Mouse (Mus musculus) embryonic fibroblast, embryonic 13.5 days (primary cell): ENCODE measurements at regions not wholly inside any gene's neighbourhood (a gene's known extent, or its start where the extent isn't known, plus 50 kb on each side); places are given as distances from the start of the nearest gene placed in this dataset.

Experiments
- H3K27ac ChIP-seq: 2 replicates; pipeline ENCODE4 v1.5.1; 2012; ENCODE audit warnings: low read length, control low read depth, inconsistent platforms; ENCODE audit not compliant: insufficient read depth
- H3K4me1 ChIP-seq: 2 replicates; pipeline ENCODE4 v1.6.1; 2011; ENCODE audit warnings: low read length; ENCODE audit not compliant: control insufficient read depth, insufficient read depth
- H3K4me3 ChIP-seq: 2 replicates; pipeline ENCODE4 v1.5.1; 2011; ENCODE audit warnings: mild to moderate bottlenecking, control low read depth, low read length; ENCODE audit not compliant: insufficient read depth
- CTCF ChIP-seq: IDR thresholded peaks from 2 replicates; pipeline ENCODE4 v1.5.1; 2011; ENCODE audit warnings: mild to moderate bottlenecking, control low read depth, low read length, moderate library complexity, borderline replicate concordance; ENCODE audit not compliant: insufficient read depth
- POLR2A ChIP-seq: IDR thresholded peaks from 2 replicates; pipeline ENCODE4 v1.6.1; 2011; ENCODE audit warnings: low read depth, mild to moderate bottlenecking, control low read depth, low read length, moderate library complexity

GRCm38 (mm10) chr13:107891946-107892345 lies 152.3 kb upstream of the Smim15 start:
- H3K4me1 ChIP-seq: peaks cover 4% of the 10 kb centered on the region; the same call in 1 of the 2 replicates
- peak overlapping the region; percentile 97 for H3K27ac ChIP-seq
- peak overlapping the region; percentile 63 for H3K4me3 ChIP-seq
- TF ChIP-seq POLR2A (no peak; the same call in 1 of the 2 replicates), CTCF (no peak)

DNA sequence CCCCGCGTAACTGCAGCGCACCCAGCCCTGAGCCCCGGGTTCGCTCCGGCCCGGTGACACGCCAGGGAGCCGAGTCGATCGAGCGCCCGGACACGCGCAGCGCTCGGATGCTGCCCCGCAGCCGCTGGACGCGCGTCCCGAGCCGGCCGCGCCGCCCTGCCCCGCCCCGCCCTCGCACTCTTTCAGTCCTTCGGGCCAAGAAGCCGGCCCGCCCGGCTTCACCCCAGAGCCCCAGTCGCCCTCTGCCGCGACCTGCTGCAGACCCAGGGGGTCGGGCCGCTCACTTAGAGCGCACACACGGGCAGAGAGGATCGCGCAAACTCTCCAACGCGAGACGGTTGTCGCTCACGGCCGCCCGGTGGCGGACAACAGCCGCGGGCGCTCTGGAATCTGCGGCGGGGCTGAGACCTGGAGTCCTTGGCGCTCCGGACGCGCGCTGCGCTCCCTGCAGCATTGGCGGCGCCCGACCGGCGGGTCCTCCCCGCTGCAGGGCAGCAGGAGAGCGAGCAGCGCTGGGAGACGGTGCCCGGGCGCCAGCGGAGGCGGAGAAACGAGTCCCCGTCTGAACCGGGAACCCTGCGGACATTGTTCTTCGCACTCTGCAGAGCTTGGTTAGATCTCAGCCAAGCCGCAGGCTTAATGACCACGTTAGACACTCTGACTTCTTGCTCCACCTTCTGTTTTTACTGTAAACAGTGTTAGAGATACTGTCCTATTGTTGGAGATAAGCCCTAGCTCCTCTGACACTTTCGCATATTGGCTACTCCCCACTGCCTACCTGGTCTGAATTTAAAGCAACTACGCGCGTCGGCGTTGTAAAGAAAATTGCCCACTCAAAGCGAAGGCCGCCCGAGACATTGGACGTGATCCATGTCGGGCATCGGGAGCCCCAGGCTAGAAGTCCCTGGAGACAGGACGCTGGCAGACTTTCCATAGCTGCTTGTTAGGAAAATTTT lies 153.1 kb upstream of the Smim15 start:
- Histone ChIP-seq H3K4me1 (peaks cover 4% of the 10 kb centered on the region; the same call in 1 of the 2 replicates), H3K4me3 (peak overlapping the region; percentile 63), H3K27ac (peak overlapping the region; percentile 97)
- no peak for TF ChIP-seq CTCF
- peak; percentile 15 for TF ChIP-seq POLR2A

- H3K4me3 ChIP-seq: peak overlapping the region; percentile 63
- TF ChIP-seq POLR2A (peak; percentile 90), CTCF (no peak)
- peaks cover 4% of the 10 kb centered on the region; the same call in 1 of the 2 replicates for H3K4me1 ChIP-seq
- H3K27ac ChIP-seq: peak overlapping the region; percentile 97
These were observed 154.0 kb upstream of the Smim15 start for GRCm38 (mm10) chr13:107889985-107890865.

- peaks cover 4% of the 10 kb centered on the region; the same call in 1 of the 2 replicates for H3K4me1 ChIP-seq
- peak overlapping the region; percentile 68 for H3K4me3 ChIP-seq
- H3K27ac ChIP-seq: peak overlapping the region; percentile 81
- TF ChIP-seq CTCF: no peak
- no peak for TF ChIP-seq POLR2A
These were observed 154.7 kb upstream of the Smim15 start for GRCm38 (mm10) chr13:107889588-107889984.

DNA sequence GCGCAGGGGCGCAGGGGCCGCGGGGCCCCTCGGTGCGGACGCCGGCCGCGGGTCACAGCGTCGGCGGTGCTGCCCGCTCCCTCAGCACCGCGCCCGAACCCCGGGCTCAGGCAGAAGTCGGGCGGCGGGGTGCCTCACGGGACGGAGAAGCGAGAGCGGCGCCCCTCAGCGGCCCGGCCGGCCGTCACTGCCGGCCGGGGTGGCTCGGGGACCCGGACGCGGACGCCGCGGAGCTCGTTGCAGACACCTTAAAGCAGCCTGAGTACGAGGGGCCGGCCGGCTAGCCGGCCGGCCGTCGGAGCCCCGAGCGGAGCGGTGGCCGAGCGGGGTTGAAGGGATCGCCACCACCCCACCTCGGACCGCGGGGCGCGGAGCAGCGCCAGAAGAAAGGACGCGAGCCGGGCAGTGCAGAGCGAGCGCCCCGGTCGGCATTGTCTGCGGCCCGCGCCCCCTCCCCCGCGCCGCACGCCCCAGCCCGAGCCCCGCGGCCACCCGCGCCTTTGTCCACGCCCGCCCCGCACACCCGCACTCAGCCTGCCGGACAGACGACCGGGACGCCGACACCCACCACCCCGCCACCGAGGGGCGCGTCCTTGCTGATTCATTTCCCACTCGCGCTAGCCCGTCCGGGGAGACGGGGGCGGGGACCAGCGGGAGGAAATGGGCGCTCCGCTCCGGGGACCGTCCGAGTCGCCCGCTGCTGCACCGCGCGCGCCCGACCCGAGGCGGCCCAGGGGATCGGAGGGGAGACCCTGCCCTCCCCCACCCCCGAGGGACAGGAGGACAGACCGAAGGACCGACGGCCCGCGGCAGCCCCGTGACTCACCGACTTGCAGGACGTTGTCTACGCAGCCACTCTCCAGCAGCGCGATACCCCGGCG lies 155.4 kb upstream of the Smim15 start:
- peak overlapping the region; percentile 98 for H3K4me3 ChIP-seq
- TF ChIP-seq CTCF: no peak
- no peak for TF ChIP-seq POLR2A
- H3K4me1 ChIP-seq: peaks cover 11% of the 10 kb centered on the region
- peak overlapping the region; percentile 90 for H3K27ac ChIP-seq

DNA sequence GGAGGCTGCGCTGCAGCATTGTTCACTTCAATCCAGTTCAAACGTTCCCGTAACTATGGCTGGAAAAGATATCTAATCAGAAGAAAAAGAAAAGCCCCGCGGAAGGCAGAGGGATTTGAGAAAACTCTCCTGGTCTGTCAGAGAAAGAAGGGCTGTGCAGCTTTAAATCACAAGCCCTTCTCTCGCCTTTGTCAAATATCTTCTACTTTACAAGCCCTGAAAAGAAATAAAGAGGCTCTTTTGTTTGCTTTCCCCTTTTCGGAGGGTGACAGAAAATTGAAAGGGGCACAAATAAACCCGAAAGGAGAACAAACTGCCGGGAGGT lies 156.1 kb upstream of the Smim15 start:
- Histone ChIP-seq H3K4me1 (peaks cover 11% of the 10 kb centered on the region), H3K4me3 (peak overlapping the region; percentile 98), H3K27ac (peak overlapping the region; percentile 90)
- TF ChIP-seq POLR2A (no peak), CTCF (no peak)

GRCm38 (mm10) chr13:107887366-107888230 lies 156.6 kb upstream of the Smim15 start:
- TF ChIP-seq CTCF (no peak), POLR2A (no peak)
- peak overlapping the region; percentile 98 for H3K4me3 ChIP-seq
- H3K4me1 ChIP-seq: peaks cover 11% of the 10 kb centered on the region
- peak overlapping the region; percentile 90 for H3K27ac ChIP-seq

DNA sequence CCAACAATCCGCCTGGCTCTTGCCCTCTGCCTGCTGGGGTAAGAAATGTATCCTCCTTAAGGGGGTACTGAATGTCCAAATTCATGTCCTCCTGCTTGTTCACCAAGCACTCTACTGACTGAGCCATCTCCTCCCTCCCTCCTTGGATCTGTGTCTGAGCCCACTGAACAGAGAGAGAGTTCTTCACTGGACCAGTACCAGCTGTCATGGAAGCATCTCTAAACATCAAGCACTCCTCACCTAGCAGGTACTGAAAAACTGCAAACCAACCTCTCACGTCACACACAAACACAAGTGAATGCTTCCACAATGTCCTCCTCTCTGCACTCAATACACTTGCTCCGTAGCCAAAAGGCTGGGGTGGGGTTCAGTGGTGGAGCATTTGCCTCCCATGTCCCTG lies 159.4 kb upstream of the Smim15 start:
- H3K4me1 ChIP-seq: peaks cover 12% of the 10 kb centered on the region
- no peak for TF ChIP-seq CTCF
- no peak for TF ChIP-seq POLR2A
- no peak overlapping the region for H3K27ac ChIP-seq
- no peak overlapping the region for H3K4me3 ChIP-seq

DNA sequence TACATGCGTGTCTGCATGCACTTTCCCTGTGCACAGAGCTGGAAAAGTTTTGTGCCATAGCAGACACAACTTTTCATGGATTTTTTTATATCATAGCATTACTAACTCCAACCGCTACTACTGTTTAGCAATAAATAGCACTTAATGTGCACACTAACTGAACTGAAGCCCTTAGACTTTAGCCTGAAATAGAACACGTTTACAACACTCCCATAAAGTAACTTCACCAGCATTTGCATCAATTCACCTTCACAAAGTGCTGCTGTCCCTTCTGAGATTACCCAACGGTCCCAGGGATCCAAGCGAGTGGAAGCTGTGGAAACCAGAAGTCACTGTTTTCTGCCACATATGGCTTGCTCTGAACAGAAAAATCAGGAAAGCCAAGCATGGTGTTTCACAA lies 161.9 kb upstream of the Smim15 start:
- TF ChIP-seq POLR2A (no peak), CTCF (no peak)
- Histone ChIP-seq H3K4me1 (peaks cover 13% of the 10 kb centered on the region), H3K27ac (no peak overlapping the region), H3K4me3 (no peak overlapping the region)
